Mouse (Mus musculus) thymus, adult 2 months (tissue): ENCODE results near the gene Ak5.

ENCODE experiments used
- CTCF ChIP-seq: fragments of 200-500 bp; IDR thresholded peaks from 2 replicates; pipeline ENCODE4 v1.5.1; 2012; ENCODE audit warnings: mild to moderate bottlenecking, control low read depth, low read length, moderate library complexity, borderline replicate concordance; ENCODE audit not compliant: control insufficient read depth, poor library complexity, insufficient read depth; ENCODE audit errors: extremely low read depth
- POLR2A ChIP-seq: fragments of 200-500 bp; IDR thresholded peaks from 2 replicates; pipeline ENCODE4 v1.6.1; 2012; ENCODE audit warnings: mild to moderate bottlenecking, low read length, control low read depth, moderate library complexity; ENCODE audit not compliant: control insufficient read depth, poor library complexity, insufficient read depth; ENCODE audit errors: extremely low read depth

DNA sequence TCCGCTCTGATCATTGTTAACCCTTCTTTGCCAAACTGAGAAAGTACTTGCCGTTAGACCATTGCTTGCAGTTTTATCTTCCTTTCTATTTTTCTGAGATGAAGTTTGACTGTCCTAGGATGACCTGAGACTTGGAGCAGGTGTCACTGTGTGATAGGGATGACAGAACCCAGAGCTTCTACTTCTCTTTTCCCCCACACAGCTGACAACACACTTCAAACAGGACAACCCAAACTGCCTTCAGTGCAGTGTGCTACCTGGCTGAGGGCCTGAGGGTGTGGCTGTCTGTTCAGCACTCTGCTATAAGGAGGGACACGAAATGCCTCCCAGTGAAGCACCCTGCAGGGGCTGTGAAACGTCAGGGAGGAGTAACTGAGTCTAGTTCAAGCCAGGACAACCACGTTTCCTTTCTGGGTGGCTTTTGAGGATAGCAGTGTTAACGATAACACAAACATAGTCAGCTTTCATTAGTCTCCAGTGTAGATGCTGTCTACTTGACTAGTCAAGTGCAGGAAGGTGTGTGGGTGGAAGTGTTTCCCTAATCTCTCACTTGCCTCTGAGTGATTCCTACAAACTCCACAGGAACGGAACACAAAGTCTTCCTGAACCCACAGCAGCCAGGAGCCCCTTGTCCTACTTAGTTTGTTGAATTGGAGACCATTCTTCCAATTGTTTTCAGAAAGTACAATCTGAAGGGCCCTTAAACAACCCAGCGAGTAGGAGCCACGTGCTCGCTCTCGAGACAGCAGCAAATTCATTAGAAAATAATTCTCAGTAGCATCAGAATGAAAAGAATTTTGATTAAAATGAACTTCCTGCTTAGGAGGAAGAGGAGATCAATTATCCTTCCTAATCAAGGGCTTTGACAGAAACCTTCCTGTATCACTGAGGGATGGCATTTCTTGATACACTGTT, 138.8 kb downstream of the Ak5 start:
- no peak for TF ChIP-seq CTCF
- no peak for TF ChIP-seq POLR2A
